Mouse (Mus musculus): ENCODE results near the gene Dnaja2.

- no peak for TF ChIP-seq POLR2A (IDR thresholded peaks at IDR 0.05; ENCODE audit: low read depth, low read length)
- no peak for TF ChIP-seq CTCF (conservative IDR thresholded peaks at IDR 0.05; ENCODE audit: insufficient read depth, insufficient read length, low read depth, low read length)
Measured at GRCm38 (mm10) chr8:85488631-85489030, 66.5 kb downstream of the Dnaja2 start.
